Mouse (Mus musculus) layer of hippocampus, adult 8-10 months (tissue): ENCODE measurements around the gene Ddx21. TPM values are rescaled to one million over a fixed set of nuclear protein-coding genes. Genes with fewer than 3 reads are reported as not detected.

Experiments used
- total RNA-seq, 4 experiments: library from RNA; stranded (reverse); gene quantifications; 2 replicates each; pipeline ENCODE4 v1.2.4; 2022

Ddx21 gene
- total RNA-seq, 4 experiments from 2014 or later: 21.2 to 28.9 (median 23.2) TPM

Other genes with a start within 250 kb of the Ddx21 start
- gene Hk1, start 222.4 kb downstream of the Ddx21 start, total RNA-seq: 100 to 1,000 TPM; 306 to 330 (median 314) TPM
- gene Hkdc1, start 179.8 kb downstream of the Ddx21 start, total RNA-seq: 1 to 10 TPM; 3.2 to 6.4 (median 5.2) TPM
- 1 to 10 TPM in 3 of 4 experiments, under 1 TPM in 1; 0.92 to 1.2 (median 1.1) TPM for gene 4930507D05Rik, start 152.8 kb downstream of the Ddx21 start, total RNA-seq
- 10 to 100 TPM; 21.6 to 27.3 (median 26.8) TPM for gene Supv3l1, start 152.5 kb downstream of the Ddx21 start, total RNA-seq
- 10 to 100 TPM; 45.6 to 52.7 (median 50.1) TPM for gene Vps26a, start 115.5 kb downstream of the Ddx21 start, total RNA-seq
- gene Srgn, start 74.8 kb downstream of the Ddx21 start, total RNA-seq: 10 to 100 TPM in 2 of 4 experiments, 1 to 10 TPM in 2; 7.1 to 29.2 (median 16.0) TPM
- gene Kif1bp, start 23.8 kb downstream of the Ddx21 start, total RNA-seq: 100 to 1,000 TPM; 187 to 202 (median 195) TPM
- 10 to 100 TPM; 79.4 to 94.0 (median 85.6) TPM for gene Ddx50, start 48.9 kb upstream of the Ddx21 start, total RNA-seq
- 1 to 10 TPM; 2.4 to 3.7 (median 2.5) TPM for gene Stox1, start 123.8 kb upstream of the Ddx21 start, total RNA-seq
- gene Ccar1, start 190.0 kb upstream of the Ddx21 start, total RNA-seq: 10 to 100 TPM; 49.1 to 75.0 (median 62.9) TPM